Mouse (Mus musculus): ENCODE results near the gene Slc46a1.

GRCm38 (mm10) chr11:78509148-78509547 is 43.7 kb downstream of the Slc46a1 start:
- TF ChIP-seq CTCF (IDR thresholded peaks at IDR 0.05; ENCODE audit: borderline replicate concordance, control insufficient read depth, extremely low read depth, insufficient read depth, low read length, poor library complexity) (no peak), POLR2A (IDR thresholded peaks at IDR 0.05; ENCODE audit: control insufficient read depth, extremely low read depth, insufficient read depth, low read length, poor library complexity) (no peak)
